Mouse (Mus musculus) retina, embryonic 14.5 days (tissue): Measurements from ENCODE around the gene Rhbg.

Experiments used
- DNase-seq: peaks from one replicate; pipeline ENCODE4 v3.0.0-alpha.2; 2015; ENCODE audit warnings: low spot score

Rhbg gene

GRCm38 (mm10) chr3:88227976-88228375 lies 26.5 kb downstream of the Rhbg start:
- no peak for DNase-seq

GRCm38 (mm10) chr3:88227260-88227659 lies 27.2 kb downstream of the Rhbg start:
- no peak for DNase-seq

GRCm38 (mm10) chr3:88226101-88226845 lies 28.2 kb downstream of the Rhbg start:
- DNase-seq, result no peak

- no peak for DNase-seq
Observed at GRCm38 (mm10) chr3:88224929-88225328, 29.6 kb downstream of the Rhbg start.

GRCm38 (mm10) chr3:88222446-88222845 lies 32.1 kb downstream of the Rhbg start:
- no peak for DNase-seq

- DNase-seq, result no peak
Observed at GRCm38 (mm10) chr3:88221519-88222390, 32.8 kb downstream of the Rhbg start.

- peak; percentile 85 for DNase-seq
Observed at GRCm38 (mm10) chr3:88220842-88221241, 33.7 kb downstream of the Rhbg start.

GRCm38 (mm10) chr3:88219940-88220339 lies 34.6 kb downstream of the Rhbg start:
- no peak for DNase-seq

- DNase-seq, result no peak
Observed at GRCm38 (mm10) chr3:88217679-88218078, 36.8 kb downstream of the Rhbg start.

- DNase-seq, result no peak
Observed at GRCm38 (mm10) chr3:88216534-88217326, 37.8 kb downstream of the Rhbg start.

- no peak for DNase-seq
Observed at GRCm38 (mm10) chr3:88216116-88216515, 38.4 kb downstream of the Rhbg start.

GRCm38 (mm10) chr3:88215553-88216004 lies 38.9 kb downstream of the Rhbg start:
- DNase-seq, result no peak

GRCm38 (mm10) chr3:88214971-88215552 lies 39.4 kb downstream of the Rhbg start:
- DNase-seq, result no peak

- DNase-seq, result no peak
Observed at GRCm38 (mm10) chr3:88214197-88214938, 40.1 kb downstream of the Rhbg start.

GRCm38 (mm10) chr3:88213019-88213418 lies 41.5 kb downstream of the Rhbg start:
- DNase-seq, result no peak

GRCm38 (mm10) chr3:88212356-88212755 lies 42.2 kb downstream of the Rhbg start:
- DNase-seq, result no peak

GRCm38 (mm10) chr3:88210918-88211317 lies 43.6 kb downstream of the Rhbg start:
- no peak for DNase-seq

GRCm38 (mm10) chr3:88210121-88210520 lies 44.4 kb downstream of the Rhbg start:
- DNase-seq, result no peak

GRCm38 (mm10) chr3:88209306-88209705 lies 45.2 kb downstream of the Rhbg start:
- no peak for DNase-seq

GRCm38 (mm10) chr3:88208226-88208720 lies 46.2 kb downstream of the Rhbg start:
- no peak for DNase-seq
